Mouse (Mus musculus) limb, embryonic 14.5 days (tissue): ENCODE measurements around the gene Tbc1d10a. TPM values are rescaled to one million over a fixed set of nuclear protein-coding genes. Genes with fewer than 3 reads are reported as not detected.
"Not testable (repeated sequence)": the region's sequence is repeated elsewhere in the genome, so short reads cannot be mapped to it uniquely, and the experiment has no call there.

Experiments used
- ATAC-seq: fragments of 200-750 bp; cut with Nextera tagmentation; 2 replicates; pipeline ENCODE4 v1.8.0; 2017; ENCODE audit warnings: low read depth, moderate number of reproducible peaks, moderate TSS enrichment; ENCODE audit not compliant: low FRiP score
- DNase-seq: peaks from one replicate; pipeline ENCODE4 v3.0.0-alpha.2; 2015; ENCODE audit warnings: low spot score
- H3K27ac ChIP-seq: fragments of 300-500 bp; sonication (generic); replicated peaks from 2 replicates; pipeline ENCODE4 v1.5.1; 2014; ENCODE audit warnings: low read depth, mild to moderate bottlenecking, low read length, moderate library complexity, mixed read lengths
- H3K27me3 ChIP-seq: fragments of 300-500 bp; sonication (generic); 2 replicates; pipeline ENCODE4 v1.6.1; 2014; ENCODE audit warnings: low read length, mixed read lengths; ENCODE audit not compliant: control insufficient read depth, insufficient read depth
- H3K36me3 ChIP-seq: fragments of 300-500 bp; sonication (generic); 2 replicates; pipeline ENCODE4 v1.6.1; 2014; ENCODE audit warnings: mild to moderate bottlenecking, low read length, moderate library complexity, mixed read lengths; ENCODE audit not compliant: control insufficient read depth, insufficient read depth
- H3K4me1 ChIP-seq: fragments of 300-500 bp; sonication (generic); 2 replicates; pipeline ENCODE4 v1.6.1; 2014; ENCODE audit warnings: antibody characterized with exemption, low read length, mixed read lengths; ENCODE audit not compliant: control insufficient read depth, insufficient read depth
- H3K4me2 ChIP-seq: fragments of 300-500 bp; sonication (generic); replicated peaks from 2 replicates; pipeline ENCODE4 v1.6.1; 2014; ENCODE audit warnings: low read depth, mild to moderate bottlenecking, low read length, moderate library complexity; ENCODE audit not compliant: severe bottlenecking
- H3K4me3 ChIP-seq: fragments of 300-500 bp; sonication (generic); replicated peaks from 2 replicates; pipeline ENCODE4 v1.5.1; 2014; ENCODE audit warnings: low read length
- H3K9ac ChIP-seq: fragments of 300-500 bp; sonication (generic); 2 replicates; pipeline ENCODE4 v1.6.1; 2014; ENCODE audit warnings: mild to moderate bottlenecking, low read depth, low read length, moderate library complexity; ENCODE audit not compliant: severe bottlenecking
- H3K9me3 ChIP-seq: fragments of 300-500 bp; sonication (generic); 2 replicates; pipeline ENCODE4 v1.6.1; 2016; ENCODE audit warnings: low read length; ENCODE audit not compliant: control insufficient read depth
- POLR2A ChIP-seq: fragments of 200-500 bp; IDR thresholded peaks from 2 replicates; pipeline ENCODE4 v1.8.0; 2012; ENCODE audit warnings: inconsistent platforms, mild to moderate bottlenecking, moderate library complexity, borderline replicate concordance; ENCODE audit not compliant: insufficient read depth, insufficient read length; ENCODE audit errors: extremely low read depth
- WGBS: fragments of 180-500 bp; shearing (Covaris S2); extraction: QIAGEN DNeasy Blood & Tissue Kit; methylation state at CpG from one replicate; pipeline ENCODE4 v1.1.7; 2014; 5-methylcytosine and 5-hydroxymethylcytosine counted together
- polyA plus RNA-seq, 2 experiments: library from polyadenylated mRNA; depleted of rRNA in 1 of 2; stranded (reverse) in 1 of 2; unstranded in 1 of 2; fragments of >200 nt; fragmentation: Nextera tagmentation in 1 of 2; extraction: Ambion mirVana in 1 of 2; gene quantifications; 2 replicates each; pipeline versions ENCODE4 v1.2.1 to v1.2.3; 2012 to 2014

Gene Tbc1d10a
- polyA plus RNA-seq, 2 experiments: 38.8 to 66.3 TPM

DNA sequence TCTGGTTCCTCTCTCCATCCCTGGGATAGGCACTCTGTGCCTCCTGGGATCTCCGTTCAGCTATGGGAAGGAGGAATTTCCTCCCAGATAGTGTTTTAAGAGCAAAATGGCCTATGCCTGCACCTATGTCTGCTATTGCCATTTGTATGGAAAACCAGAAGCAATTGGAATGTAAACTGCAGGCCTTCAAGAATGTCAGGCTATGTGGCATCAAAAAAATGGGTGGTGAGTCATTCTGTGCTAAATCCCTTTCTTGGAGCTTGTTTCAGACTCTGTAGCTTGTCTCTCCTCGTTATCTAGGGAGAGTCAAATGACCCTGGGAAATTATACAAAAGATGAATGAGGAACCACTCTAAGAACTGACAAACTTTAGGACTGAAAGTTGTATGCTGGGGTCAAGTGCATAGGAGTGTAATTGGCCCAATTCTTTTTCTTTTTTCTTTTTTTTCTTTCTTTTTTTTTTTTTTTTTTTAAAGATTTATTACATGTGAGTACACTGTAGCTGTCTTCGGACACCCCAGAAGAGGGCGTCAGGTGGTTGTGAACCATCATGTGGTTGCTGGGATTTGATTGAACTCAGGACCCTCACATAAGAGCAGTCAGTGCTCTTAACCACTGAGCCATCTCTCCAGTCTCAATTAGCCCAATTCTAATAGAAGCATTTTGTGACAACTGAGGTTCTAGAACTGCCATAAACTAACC is 2.2 kb upstream of the Tbc1d10a start:
- ATAC-seq: no peak
- H3K4me1 ChIP-seq: peaks cover 13% of the 10 kb centered on the region
- peaks cover 37% of the 10 kb centered on the region for H3K36me3 ChIP-seq
- 63% methylated on average over 4 of the region's 4 CpGs for WGBS
- H3K27ac ChIP-seq: no peak overlapping the region
- TF ChIP-seq POLR2A: no peak
- no peak overlapping the region for H3K4me2 ChIP-seq
- no peak for DNase-seq
- no peak overlapping the region for H3K9ac ChIP-seq
- H3K9me3 ChIP-seq: no peaks in the 10 kb centered on the region
- H3K4me3 ChIP-seq: no peak overlapping the region
- H3K27me3 ChIP-seq: no peaks in the 10 kb centered on the region

DNA sequence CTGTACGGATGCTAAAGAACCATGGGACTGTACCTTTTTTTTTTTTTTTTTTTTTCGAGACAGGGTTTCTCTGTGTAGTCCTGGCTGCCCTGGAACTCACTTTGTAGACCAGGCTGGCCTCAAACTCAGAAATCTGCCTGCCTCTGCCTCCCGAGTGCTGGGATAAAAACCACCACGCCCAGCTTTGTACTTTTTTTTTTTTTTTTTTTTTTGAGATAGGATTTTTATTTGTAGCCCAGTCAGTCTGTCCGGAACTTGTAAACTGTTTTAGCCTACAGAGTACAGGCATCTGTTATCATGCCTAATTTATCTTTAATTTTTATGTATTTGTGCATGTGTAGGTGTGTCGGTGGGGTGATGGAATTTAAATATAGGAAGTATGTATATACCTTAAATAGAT is 1.1 kb upstream of the Tbc1d10a start:
- H3K9me3 ChIP-seq, H3K9ac ChIP-seq, DNase-seq, H3K27me3 ChIP-seq, H3K4me2 ChIP-seq, H3K4me3 ChIP-seq, H3K27ac ChIP-seq, ATAC-seq: not testable (repeated sequence)
- H3K4me1 ChIP-seq: peaks cover 19% of the 10 kb centered on the region
- peaks cover 27% of the 10 kb centered on the region for H3K36me3 ChIP-seq
- WGBS: 92% methylated on average over 6 of the region's 6 CpGs

DNA sequence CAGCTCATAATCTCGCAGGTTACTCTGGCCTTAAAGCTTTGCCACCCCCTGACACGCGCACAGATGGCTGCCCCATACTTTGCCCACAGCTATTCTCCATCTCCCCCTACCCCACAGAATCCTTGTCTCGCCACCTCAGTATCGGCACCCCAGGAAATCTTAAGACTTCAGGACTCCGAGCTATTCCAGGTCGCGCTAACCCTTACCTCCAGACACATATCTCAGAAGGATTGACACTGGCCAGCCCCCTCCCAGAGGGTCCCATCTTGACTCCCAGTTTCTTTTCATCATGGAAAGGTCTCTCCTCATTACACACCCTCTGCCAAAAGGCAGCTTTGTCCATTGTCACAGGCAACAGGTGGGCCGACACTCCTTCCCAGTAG is 720 bp downstream of the Tbc1d10a start:
- ATAC-seq (no peak), DNase-seq (no peak)
- H3K4me2 ChIP-seq: peak overlapping the region; percentile 96
- no peaks in the 10 kb centered on the region for H3K27me3 ChIP-seq
- no peak for TF ChIP-seq POLR2A
- H3K9ac ChIP-seq: peak overlapping the region; percentile 88
- peak overlapping the region; percentile 84 for H3K4me3 ChIP-seq
- peaks cover 33% of the 10 kb centered on the region for H3K4me1 ChIP-seq
- 11% methylated on average over 9 of the region's 9 CpGs for WGBS
- H3K36me3 ChIP-seq: peaks cover 9% of the 10 kb centered on the region
- no peak overlapping the region for H3K27ac ChIP-seq
- no peaks in the 10 kb centered on the region for H3K9me3 ChIP-seq

DNA sequence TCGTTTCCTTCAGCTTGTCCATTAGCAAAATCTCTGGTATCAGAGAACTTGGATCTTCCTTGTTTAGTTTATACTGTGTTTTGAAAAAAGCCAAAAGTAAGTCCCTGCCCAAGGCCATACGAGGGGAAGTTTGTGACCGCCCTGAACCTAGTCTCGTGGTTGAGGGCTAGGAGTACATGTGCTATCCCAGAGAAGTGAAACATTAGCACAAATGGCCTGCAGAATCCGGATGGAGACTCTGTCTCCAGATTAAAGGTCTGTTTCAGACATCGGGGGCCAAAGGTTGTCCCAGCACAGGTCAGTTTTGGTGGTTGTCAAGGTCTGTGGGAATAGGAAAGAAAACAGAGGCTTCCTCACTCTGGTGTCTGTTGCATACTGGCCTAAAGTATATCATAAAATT is 2.6 kb downstream of the Tbc1d10a start:
- TF ChIP-seq POLR2A: no peak
- Histone ChIP-seq H3K27me3 (no peaks in the 10 kb centered on the region), H3K4me3 (no peak overlapping the region), H3K36me3 (no peaks in the 10 kb centered on the region; the same call in 1 of the 2 replicates), H3K4me1 (peaks cover 33% of the 10 kb centered on the region), H3K9ac (no peak overlapping the region), H3K9me3 (no peaks in the 10 kb centered on the region), H3K4me2 (no peak overlapping the region), H3K27ac (no peak overlapping the region)
- DNase-seq (no peak), ATAC-seq (no peak)
- WGBS: 86% methylated on average over 6 of the region's 6 CpGs

DNA sequence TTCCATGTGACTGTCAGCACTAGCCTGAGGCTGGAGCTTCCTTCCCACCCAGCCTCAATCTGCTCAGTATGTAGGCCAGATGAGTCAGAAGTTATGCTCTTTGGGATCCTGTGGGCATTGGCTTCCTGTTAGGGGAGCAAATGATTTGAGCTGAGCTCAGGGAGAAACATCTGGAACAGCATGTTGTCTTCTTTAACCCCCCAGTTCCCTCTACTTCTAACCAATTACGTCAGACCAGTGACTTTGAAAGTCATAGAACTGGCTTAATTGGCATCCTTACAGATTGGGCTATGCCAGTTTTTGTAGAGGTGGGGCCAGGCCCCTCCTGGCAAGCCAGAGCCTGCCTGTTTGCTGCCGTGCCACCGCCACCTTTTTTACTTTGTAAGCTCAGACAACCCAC is 4.1 kb downstream of the Tbc1d10a start:
- TF ChIP-seq POLR2A: no peak
- DNase-seq: no peak
- Histone ChIP-seq H3K9ac (no peak overlapping the region), H3K27me3 (no peaks in the 10 kb centered on the region), H3K36me3 (no peaks in the 10 kb centered on the region; the same call in 1 of the 2 replicates), H3K9me3 (no peaks in the 10 kb centered on the region), H3K4me3 (no peak overlapping the region), H3K4me2 (no peak overlapping the region), H3K4me1 (peaks cover 33% of the 10 kb centered on the region), H3K27ac (peak overlapping the region; percentile 38; the same call in 1 of the 2 replicates)
- WGBS: 44% methylated on average over 3 of the region's 3 CpGs
- no peak for ATAC-seq
